Mouse (Mus musculus): ENCODE results near the gene Ran.
A peak's percentile ranks its signal among the peaks of the same experiment; 100 is the strongest.
"Not testable (repeated sequence)": the region's sequence is repeated elsewhere in the genome, so short reads cannot be mapped to it uniquely, and the experiment has no call there.

Ran gene

GRCm38 (mm10) chr5:129019497-129020299 is at the start of gene Ran:
TSS of gene Ran (plus strand) at chr5:129020069.
- peak; percentile 92 for DNase-seq (ENCODE audit: low spot score)

DNA sequence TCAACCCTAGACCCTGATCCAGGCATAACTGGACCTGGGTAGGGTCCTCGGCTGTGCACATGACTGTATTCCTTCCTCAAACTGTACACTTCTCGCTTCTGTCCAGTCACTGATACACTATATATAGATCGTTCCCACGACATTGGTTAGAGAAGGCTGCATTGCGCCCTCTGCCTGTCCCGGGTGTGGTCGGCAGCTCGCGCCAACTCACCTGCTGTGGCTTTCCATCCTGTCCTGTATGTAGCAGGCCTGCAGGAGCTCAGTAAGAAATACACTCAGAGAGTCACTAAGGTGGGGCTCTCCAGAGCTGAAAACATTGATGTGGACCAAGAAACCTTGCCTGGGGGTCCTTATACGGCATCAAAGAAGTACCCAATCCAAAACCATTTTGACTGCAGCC is 49.0 kb upstream of the Ran start:
- no peak for DNase-seq (ENCODE audit: low spot score)

- DNase-seq (ENCODE audit: low spot score): peak; percentile 56
These were observed 48.6 kb upstream of the Ran start for GRCm38 (mm10) chr5:128971298-128971697.

DNA sequence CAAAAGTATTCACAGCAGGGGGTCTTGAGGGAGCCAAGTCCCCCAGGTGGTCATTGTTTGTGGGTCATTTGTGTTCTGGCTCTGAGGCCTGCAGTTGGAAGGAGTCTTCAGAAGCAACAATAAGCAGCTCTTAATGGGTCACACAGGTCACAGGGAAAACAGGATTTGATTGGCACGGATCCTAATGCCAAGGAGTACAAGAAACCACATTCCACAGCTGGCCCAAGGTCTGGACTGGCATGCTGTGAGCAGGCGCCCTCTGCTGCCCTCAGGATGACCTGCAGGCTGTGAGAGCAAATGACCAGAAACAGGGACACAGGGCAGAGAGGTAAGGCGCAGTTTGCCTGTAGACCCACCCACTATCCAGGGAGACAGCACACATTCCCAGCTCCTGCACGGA is 43.6 kb upstream of the Ran start:
- no peak for DNase-seq (ENCODE audit: low spot score)

DNA sequence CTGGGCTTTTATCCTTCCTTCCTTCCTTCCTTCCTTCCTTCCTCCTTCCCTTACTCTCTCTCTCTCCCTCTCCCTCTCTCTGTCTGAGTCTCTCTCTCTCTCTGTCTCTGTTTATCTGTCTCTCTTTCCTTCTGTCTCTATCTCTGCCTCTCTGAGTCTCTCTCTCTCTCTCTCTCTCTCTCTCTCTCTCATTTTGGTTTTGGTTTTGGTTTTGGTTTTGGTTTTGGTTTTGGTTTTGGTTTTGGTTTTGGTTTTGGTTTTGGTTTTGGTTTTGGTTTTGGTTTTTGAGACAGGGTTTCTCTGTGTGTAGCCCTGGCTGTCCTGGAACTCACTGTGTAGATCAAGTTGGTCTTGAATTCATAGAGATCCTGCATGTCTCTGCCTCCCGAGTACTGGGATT is 42.4 kb upstream of the Ran start:
- DNase-seq (ENCODE audit: low spot score): not testable (repeated sequence)

DNA sequence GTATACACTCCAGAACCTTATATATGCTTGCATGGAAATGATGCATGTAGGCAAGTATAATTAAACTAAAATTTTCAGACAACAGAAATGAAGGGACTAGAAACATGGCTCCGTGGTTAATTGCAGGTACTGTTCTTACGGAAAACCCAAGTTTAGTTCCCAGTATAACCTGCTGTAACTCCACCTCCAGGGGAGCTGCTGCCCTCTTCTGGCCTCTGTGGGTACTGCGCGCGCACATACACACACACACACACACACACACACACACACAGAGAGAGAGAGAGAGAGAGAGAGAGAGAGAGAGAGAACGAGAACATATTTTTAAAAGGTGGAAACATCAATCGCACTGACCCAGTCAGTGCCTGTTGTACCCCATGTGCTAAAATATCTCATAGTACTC is 40.9 kb upstream of the Ran start:
- no peak for DNase-seq (ENCODE audit: low spot score)

DNA sequence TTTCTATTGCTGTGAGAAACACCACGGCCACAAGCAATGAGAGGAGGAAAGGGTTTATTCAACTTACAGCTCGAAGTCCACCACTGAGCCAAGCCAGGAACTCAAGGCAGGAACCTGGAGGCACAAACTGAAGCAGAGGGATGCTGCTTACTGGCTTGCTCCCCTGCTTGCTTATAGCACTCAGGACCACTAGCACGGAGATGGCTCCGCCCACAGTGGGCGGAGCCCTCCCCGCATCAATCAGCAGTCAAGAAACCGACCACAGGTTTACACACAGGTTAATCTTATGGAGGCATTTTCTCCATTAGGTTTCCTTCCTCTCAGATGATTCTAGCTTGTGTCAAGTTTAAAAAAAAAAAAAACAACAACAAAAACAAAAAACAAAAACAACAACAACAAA is 39.0 kb upstream of the Ran start:
- DNase-seq (ENCODE audit: low spot score): no peak

GRCm38 (mm10) chr5:128981607-128982006 is 38.3 kb upstream of the Ran start:
- peak; percentile 65 for DNase-seq (ENCODE audit: low spot score)

GRCm38 (mm10) chr5:128984536-128984935 is 35.3 kb upstream of the Ran start:
- DNase-seq (ENCODE audit: low spot score): no peak

DNA sequence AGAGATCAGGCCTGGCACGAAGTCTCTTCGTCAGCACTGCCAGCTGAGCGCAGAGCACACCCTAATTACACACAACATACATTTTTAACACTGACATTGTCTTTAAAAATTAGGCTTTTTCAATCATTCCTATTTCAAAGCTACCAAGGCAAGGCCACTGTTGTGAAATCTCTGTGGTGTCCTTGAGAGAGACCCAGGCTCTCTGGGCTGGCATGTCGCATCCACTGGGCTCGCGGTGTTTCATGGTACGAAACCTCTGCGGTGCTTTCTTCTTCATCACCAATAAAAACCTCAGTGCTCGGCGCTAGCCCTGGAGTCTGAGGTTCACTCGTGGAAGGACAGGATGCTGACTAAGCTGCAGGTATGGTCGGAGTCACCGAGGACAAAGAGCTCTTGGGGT is 33.9 kb upstream of the Ran start:
- no peak for DNase-seq (ENCODE audit: low spot score)

GRCm38 (mm10) chr5:128987141-128987954 is 32.5 kb upstream of the Ran start:
- DNase-seq (ENCODE audit: low spot score): no peak

DNA sequence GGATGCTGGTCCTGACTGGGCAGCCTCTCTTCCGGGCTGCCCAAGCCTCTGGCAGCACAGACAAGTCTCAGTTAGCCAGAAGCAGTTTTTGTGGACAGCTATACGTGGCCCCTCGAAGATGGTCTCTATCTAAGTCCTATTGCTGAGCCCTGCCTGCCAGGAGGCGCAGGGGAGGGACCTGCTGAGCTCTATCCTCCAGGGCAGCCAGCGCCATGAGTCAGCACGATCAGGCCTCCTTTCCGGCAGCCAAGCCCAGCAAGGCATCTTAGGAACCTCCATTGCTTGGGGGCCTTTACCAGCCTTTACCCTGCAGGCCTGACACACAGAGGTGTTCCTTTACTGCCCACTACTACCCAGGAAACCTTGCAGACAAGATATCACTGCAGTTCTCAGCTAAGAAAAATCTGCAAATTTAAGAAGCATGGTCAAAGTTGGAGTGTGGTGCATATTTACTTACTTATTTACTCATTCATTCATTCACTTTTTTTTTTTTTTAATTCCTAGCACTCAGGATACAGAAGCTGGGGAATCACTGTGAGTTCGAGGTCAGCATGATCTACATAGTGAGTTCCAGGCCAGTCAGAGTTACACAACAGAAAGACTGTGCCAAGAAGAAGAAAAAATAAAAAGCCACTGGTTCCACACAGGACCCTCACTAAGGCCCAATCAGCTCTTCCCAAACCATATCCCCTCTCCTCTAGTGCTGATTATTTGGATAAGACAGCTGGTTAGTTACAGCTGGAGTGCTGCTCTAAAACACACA is 19.0 kb upstream of the Ran start:
- DNase-seq (ENCODE audit: low spot score): peak; percentile 83

- no peak for DNase-seq (ENCODE audit: low spot score)
These were observed 17.3 kb upstream of the Ran start for GRCm38 (mm10) chr5:129002571-129003011.

- no peak for DNase-seq (ENCODE audit: low spot score)
These were observed 14.5 kb upstream of the Ran start for GRCm38 (mm10) chr5:129005416-129005815.

GRCm38 (mm10) chr5:129006031-129006788 is 13.7 kb upstream of the Ran start:
- no peak for DNase-seq (ENCODE audit: low spot score)

GRCm38 (mm10) chr5:129007105-129007957 is 12.5 kb upstream of the Ran start:
- DNase-seq (ENCODE audit: low spot score): peak; percentile 72

DNA sequence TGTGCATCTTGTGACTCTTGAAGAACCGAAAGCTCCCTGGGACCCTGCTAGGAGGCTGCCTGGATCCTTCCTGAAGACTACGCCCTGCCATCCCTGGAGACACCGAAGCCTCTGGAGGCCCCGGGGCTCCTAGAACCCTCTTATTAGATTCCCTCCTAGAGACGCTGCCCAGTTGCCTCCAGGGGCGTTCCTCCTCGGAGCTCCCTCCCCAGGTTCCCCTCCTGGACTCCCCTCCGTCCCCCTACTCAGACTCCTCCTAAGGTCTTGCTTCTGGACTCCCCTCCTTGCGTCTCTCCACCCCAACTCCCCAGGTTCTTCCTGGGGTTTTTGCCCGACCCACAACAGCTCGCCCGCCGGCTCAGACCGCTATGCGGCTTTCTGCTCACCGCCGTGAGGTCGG is 11.9 kb upstream of the Ran start:
- DNase-seq (ENCODE audit: low spot score): no peak

DNA sequence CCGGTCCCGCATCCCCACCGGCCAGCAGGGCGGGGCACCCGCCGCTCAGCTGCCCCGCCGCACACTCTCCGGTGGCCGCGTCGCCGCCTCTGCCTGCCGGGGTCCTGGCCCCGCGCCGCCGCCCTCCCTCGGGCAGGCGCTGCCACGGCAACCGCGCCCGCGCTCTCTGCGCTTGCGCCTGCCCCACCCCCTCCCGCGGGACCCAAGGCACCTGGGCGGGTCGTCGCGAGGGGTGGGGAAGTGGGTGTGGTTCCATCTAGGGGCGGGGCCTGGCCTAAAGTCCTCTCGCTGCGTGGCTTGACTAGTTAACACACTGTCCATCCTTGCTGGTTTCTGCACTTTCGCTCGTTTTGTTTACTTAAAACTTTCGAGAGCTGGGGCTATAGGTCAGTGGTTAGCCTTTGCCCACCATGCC is 11.4 kb upstream of the Ran start, which contains the start of gene Stx2:
Stx2 (minus strand) TSS at position 163 of the 415 bp plus-strand sequence.
- peak; percentile 92 for DNase-seq (ENCODE audit: low spot score)

DNA sequence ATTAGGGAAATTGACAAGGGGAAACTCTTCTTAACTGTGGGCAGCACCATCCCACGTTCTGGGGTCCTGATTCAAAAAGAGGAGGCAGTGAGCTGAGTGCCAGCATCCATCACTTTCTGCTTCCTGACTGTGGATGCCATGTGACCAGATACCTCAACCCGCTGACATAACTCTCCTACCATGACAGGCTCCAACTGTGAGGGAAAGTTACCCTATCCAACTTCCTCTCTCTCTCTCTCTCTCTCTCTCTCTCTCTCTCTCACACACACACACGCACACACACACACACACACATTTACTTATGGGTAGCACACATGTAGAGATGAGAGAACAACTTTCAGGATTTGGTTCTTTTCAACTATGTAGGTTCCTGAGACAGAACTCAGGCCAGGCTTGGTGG is 10.3 kb upstream of the Ran start:
- no peak for DNase-seq (ENCODE audit: low spot score)

DNA sequence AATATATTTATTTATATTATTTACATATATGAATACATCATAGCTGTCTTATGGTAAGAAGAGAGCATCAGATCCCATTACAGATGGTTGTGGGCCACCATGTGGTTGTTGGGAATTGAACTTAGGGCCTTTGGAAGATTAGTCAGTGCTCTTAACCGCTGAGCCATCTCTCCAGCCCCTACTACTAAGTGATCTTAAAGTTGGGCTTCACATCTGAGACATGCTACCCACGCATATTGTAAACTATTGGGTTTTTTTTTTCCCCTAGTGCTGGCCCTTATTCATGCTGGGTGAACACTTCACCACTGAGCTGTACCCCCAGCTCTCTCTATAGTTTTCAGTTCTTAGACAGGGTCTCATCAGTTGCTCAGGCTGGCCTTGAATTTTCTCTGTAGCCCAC is 8.9 kb upstream of the Ran start:
- no peak for DNase-seq (ENCODE audit: low spot score)

GRCm38 (mm10) chr5:129015020-129015419 is 4.8 kb upstream of the Ran start:
- DNase-seq (ENCODE audit: low spot score): no peak

Measured in c-Kit-positive CD71-positive TER-119-positive erythroid progenitor cells, embryonic 14.5 days (primary cell).